Mouse (Mus musculus): ENCODE measurements around the gene Gcn1l1. TPM values are rescaled to one million over a fixed set of nuclear protein-coding genes. Genes with fewer than 3 reads are reported as not detected.

The Gcn1l1 gene
- polyA plus RNA-seq, 1 experiment from 2014 or later: 20.9 TPM

DNA sequence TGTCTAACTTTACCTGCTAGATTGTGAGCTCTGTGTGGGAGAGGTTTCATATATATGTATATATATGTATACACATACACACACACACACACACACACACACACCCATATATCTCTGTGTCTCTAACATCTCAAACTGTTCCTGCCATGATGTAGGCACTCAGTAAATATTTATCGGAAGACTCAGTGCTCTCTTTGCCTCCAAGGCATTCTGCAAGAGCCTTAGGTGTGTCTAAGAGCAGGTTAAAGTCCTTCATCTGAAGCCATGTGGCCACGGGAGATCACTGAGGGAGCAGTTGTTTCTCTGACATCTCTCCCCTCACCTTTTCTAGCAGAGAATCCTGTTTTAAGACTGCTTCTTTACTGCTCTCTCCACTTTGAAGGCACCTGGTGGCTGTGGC lies 26.5 kb downstream of the Gcn1l1 start:
- 93% methylated on average over 2 of the region's 2 CpGs for WGBS
- H3K27me3 ChIP-seq (ENCODE audit: control insufficient read depth, insufficient read depth, low read length): no peaks in the 10 kb centered on the region
- H3K27ac ChIP-seq (ENCODE audit: low read length): no peak overlapping the region
- ATAC-seq (replicated peaks; ENCODE audit: extremely low read depth, insufficient read depth, low FRiP score): no peak
- H3K36me3 ChIP-seq (ENCODE audit: control insufficient read depth, insufficient read depth): peaks cover 69% of the 10 kb centered on the region
- no peak overlapping the region for H3K4me2 ChIP-seq (ENCODE audit: low read depth, low read length)
- H3K9me3 ChIP-seq (replicated peaks; ENCODE audit: control insufficient read depth, low read length): no peaks in the 10 kb centered on the region
- no peak overlapping the region for H3K9ac ChIP-seq (ENCODE audit: low read length)
- peaks cover 2% of the 10 kb centered on the region; the same call in 1 of the 2 replicates for H3K4me1 ChIP-seq (ENCODE audit: control insufficient read depth, insufficient read depth, low read length)
- H3K4me3 ChIP-seq (ENCODE audit: low read length): no peak overlapping the region

- WGBS: 95% methylated on average over 6 of the region's 6 CpGs
- Histone ChIP-seq H3K9ac (ENCODE audit: low read length) (no peak overlapping the region), H3K27ac (ENCODE audit: low read length) (no peak overlapping the region), H3K4me3 (ENCODE audit: low read length) (no peak overlapping the region), H3K27me3 (ENCODE audit: control insufficient read depth, insufficient read depth, low read length) (no peaks in the 10 kb centered on the region), H3K9me3 (replicated peaks; ENCODE audit: control insufficient read depth, low read length) (no peaks in the 10 kb centered on the region), H3K4me1 (ENCODE audit: control insufficient read depth, insufficient read depth, low read length) (no peaks in the 10 kb centered on the region), H3K4me2 (ENCODE audit: low read depth, low read length) (no peak overlapping the region), H3K36me3 (ENCODE audit: control insufficient read depth, insufficient read depth) (peaks cover 63% of the 10 kb centered on the region)
- no peak for ATAC-seq (replicated peaks; ENCODE audit: extremely low read depth, insufficient read depth, low FRiP score)
These were observed 38.5 kb downstream of the Gcn1l1 start for GRCm38 (mm10) chr5:115603561-115603960.

GRCm38 (mm10) chr5:115611566-115611965 lies 46.5 kb downstream of the Gcn1l1 start:
- no peak overlapping the region for H3K4me2 ChIP-seq (ENCODE audit: low read depth, low read length)
- peaks cover 84% of the 10 kb centered on the region for H3K36me3 ChIP-seq (ENCODE audit: control insufficient read depth, insufficient read depth)
- H3K9me3 ChIP-seq (replicated peaks; ENCODE audit: control insufficient read depth, low read length): no peaks in the 10 kb centered on the region
- no peaks in the 10 kb centered on the region for H3K4me1 ChIP-seq (ENCODE audit: control insufficient read depth, insufficient read depth, low read length)
- H3K27me3 ChIP-seq (ENCODE audit: control insufficient read depth, insufficient read depth, low read length): no peaks in the 10 kb centered on the region
- no peak for ATAC-seq (replicated peaks; ENCODE audit: extremely low read depth, insufficient read depth, low FRiP score)
- no peak overlapping the region for H3K27ac ChIP-seq (ENCODE audit: low read length)
- 91% methylated on average over 11 of the region's 11 CpGs for WGBS
- no peak overlapping the region for H3K9ac ChIP-seq (ENCODE audit: low read length)
- H3K4me3 ChIP-seq (ENCODE audit: low read length): no peak overlapping the region

DNA sequence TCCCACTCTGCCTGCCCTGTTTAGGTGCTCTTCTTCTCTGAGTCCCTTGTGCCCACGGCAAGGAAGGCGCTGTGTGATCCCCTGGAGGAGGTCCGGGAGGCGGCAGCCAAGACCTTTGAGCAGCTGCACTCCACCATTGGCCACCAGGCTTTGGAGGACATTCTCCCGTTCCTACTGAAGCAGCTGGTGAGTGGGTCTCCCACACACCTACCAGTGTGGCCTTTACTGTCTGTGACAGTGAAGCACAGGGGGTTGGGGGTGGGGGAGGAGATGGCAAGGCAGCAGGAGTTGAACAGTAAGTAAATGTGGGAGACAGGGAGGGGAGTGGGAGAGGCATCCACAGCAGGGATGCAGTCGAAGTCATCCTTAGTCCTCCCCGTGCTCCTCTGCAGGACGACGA lies 48.3 kb downstream of the Gcn1l1 start:
- no peak overlapping the region for H3K4me2 ChIP-seq (ENCODE audit: low read depth, low read length)
- no peaks in the 10 kb centered on the region for H3K4me1 ChIP-seq (ENCODE audit: control insufficient read depth, insufficient read depth, low read length)
- H3K36me3 ChIP-seq (ENCODE audit: control insufficient read depth, insufficient read depth): peaks cover 90% of the 10 kb centered on the region
- H3K9me3 ChIP-seq (replicated peaks; ENCODE audit: control insufficient read depth, low read length): no peaks in the 10 kb centered on the region
- H3K4me3 ChIP-seq (ENCODE audit: low read length): no peak overlapping the region
- no peak for ATAC-seq (replicated peaks; ENCODE audit: extremely low read depth, insufficient read depth, low FRiP score)
- WGBS: 89% methylated on average over 9 of the region's 9 CpGs
- no peaks in the 10 kb centered on the region for H3K27me3 ChIP-seq (ENCODE audit: control insufficient read depth, insufficient read depth, low read length)
- no peak overlapping the region for H3K9ac ChIP-seq (ENCODE audit: low read length)
- H3K27ac ChIP-seq (ENCODE audit: low read length): no peak overlapping the region

GRCm38 (mm10) chr5:115614948-115615347 lies 49.9 kb downstream of the Gcn1l1 start:
- no peak overlapping the region for H3K9ac ChIP-seq (ENCODE audit: low read length)
- no peak overlapping the region for H3K27ac ChIP-seq (ENCODE audit: low read length)
- H3K4me2 ChIP-seq (ENCODE audit: low read depth, low read length): no peak overlapping the region
- 58% methylated on average over 7 of the region's 7 CpGs for WGBS
- ATAC-seq (replicated peaks; ENCODE audit: extremely low read depth, insufficient read depth, low FRiP score): peak; percentile 29; the same call in 1 of the 2 replicates
- no peak overlapping the region for H3K4me3 ChIP-seq (ENCODE audit: low read length)
- no peaks in the 10 kb centered on the region for H3K4me1 ChIP-seq (ENCODE audit: control insufficient read depth, insufficient read depth, low read length)
- H3K9me3 ChIP-seq (replicated peaks; ENCODE audit: control insufficient read depth, low read length): no peaks in the 10 kb centered on the region
- peaks cover 88% of the 10 kb centered on the region for H3K36me3 ChIP-seq (ENCODE audit: control insufficient read depth, insufficient read depth)
- no peaks in the 10 kb centered on the region for H3K27me3 ChIP-seq (ENCODE audit: control insufficient read depth, insufficient read depth, low read length)

DNA sequence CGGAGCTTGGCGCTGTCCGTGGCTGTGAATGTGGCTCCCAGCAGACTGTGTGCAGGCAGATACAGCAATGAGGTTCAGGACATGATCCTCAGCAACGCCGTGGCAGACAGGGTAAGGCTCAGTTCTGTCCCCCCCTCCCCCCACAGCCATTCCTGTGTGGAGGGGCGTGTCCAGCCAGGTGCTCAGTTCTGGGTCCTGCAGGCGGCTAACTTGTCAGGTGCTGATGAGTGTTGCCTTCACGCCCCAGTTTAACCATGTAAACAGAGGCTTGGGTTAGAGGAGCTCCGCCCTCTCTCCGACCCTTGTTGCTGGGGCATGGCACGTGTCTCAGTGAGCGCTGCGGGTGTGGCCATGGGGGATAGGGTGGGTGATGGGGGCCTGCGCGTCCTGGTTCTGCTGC lies 54.6 kb downstream of the Gcn1l1 start:
- Histone ChIP-seq H3K4me3 (ENCODE audit: low read length) (no peak overlapping the region), H3K27me3 (ENCODE audit: control insufficient read depth, insufficient read depth, low read length) (no peaks in the 10 kb centered on the region), H3K4me1 (ENCODE audit: control insufficient read depth, insufficient read depth, low read length) (no peaks in the 10 kb centered on the region), H3K4me2 (ENCODE audit: low read depth, low read length) (no peak overlapping the region), H3K27ac (ENCODE audit: low read length) (no peak overlapping the region), H3K9me3 (replicated peaks; ENCODE audit: control insufficient read depth, low read length) (no peaks in the 10 kb centered on the region), H3K9ac (ENCODE audit: low read length) (no peak overlapping the region), H3K36me3 (ENCODE audit: control insufficient read depth, insufficient read depth) (peaks cover 56% of the 10 kb centered on the region)
- no peak for ATAC-seq (replicated peaks; ENCODE audit: extremely low read depth, insufficient read depth, low FRiP score)
- WGBS: 89% methylated on average over 15 of the region's 15 CpGs

GRCm38 (mm10) chr5:115622686-115623085 lies 57.6 kb downstream of the Gcn1l1 start:
- Histone ChIP-seq H3K9ac (ENCODE audit: low read length) (no peak overlapping the region), H3K9me3 (replicated peaks; ENCODE audit: control insufficient read depth, low read length) (no peaks in the 10 kb centered on the region), H3K27ac (ENCODE audit: low read length) (no peak overlapping the region), H3K4me3 (ENCODE audit: low read length) (no peak overlapping the region), H3K4me1 (ENCODE audit: control insufficient read depth, insufficient read depth, low read length) (no peaks in the 10 kb centered on the region), H3K4me2 (ENCODE audit: low read depth, low read length) (no peak overlapping the region), H3K27me3 (ENCODE audit: control insufficient read depth, insufficient read depth, low read length) (no peaks in the 10 kb centered on the region), H3K36me3 (ENCODE audit: control insufficient read depth, insufficient read depth) (peaks cover 28% of the 10 kb centered on the region)
- 80% methylated on average over 7 of the region's 7 CpGs for WGBS
- no peak for ATAC-seq (replicated peaks; ENCODE audit: extremely low read depth, insufficient read depth, low FRiP score)

GRCm38 (mm10) chr5:115623694-115624440 lies 58.8 kb downstream of the Gcn1l1 start:
- Histone ChIP-seq H3K4me3 (ENCODE audit: low read length) (no peak overlapping the region), H3K4me2 (ENCODE audit: low read depth, low read length) (no peak overlapping the region), H3K4me1 (ENCODE audit: control insufficient read depth, insufficient read depth, low read length) (no peaks in the 10 kb centered on the region), H3K9me3 (replicated peaks; ENCODE audit: control insufficient read depth, low read length) (no peaks in the 10 kb centered on the region), H3K27ac (ENCODE audit: low read length) (no peak overlapping the region), H3K36me3 (ENCODE audit: control insufficient read depth, insufficient read depth) (peaks cover 21% of the 10 kb centered on the region; the same call in 1 of the 2 replicates), H3K9ac (ENCODE audit: low read length) (no peak overlapping the region), H3K27me3 (ENCODE audit: control insufficient read depth, insufficient read depth, low read length) (no peaks in the 10 kb centered on the region)
- no peak for ATAC-seq (replicated peaks; ENCODE audit: extremely low read depth, insufficient read depth, low FRiP score)
- WGBS: 79% methylated on average over 9 of the region's 9 CpGs

GRCm38 (mm10) chr5:115626237-115626886 lies 61.3 kb downstream of the Gcn1l1 start:
- Histone ChIP-seq H3K4me3 (ENCODE audit: low read length) (no peak overlapping the region), H3K36me3 (ENCODE audit: control insufficient read depth, insufficient read depth) (peaks cover 7% of the 10 kb centered on the region; the same call in 1 of the 2 replicates), H3K9ac (ENCODE audit: low read length) (no peak overlapping the region), H3K9me3 (replicated peaks; ENCODE audit: control insufficient read depth, low read length) (no peaks in the 10 kb centered on the region), H3K4me2 (ENCODE audit: low read depth, low read length) (no peak overlapping the region), H3K27me3 (ENCODE audit: control insufficient read depth, insufficient read depth, low read length) (no peaks in the 10 kb centered on the region), H3K4me1 (ENCODE audit: control insufficient read depth, insufficient read depth, low read length) (peaks cover 5% of the 10 kb centered on the region), H3K27ac (ENCODE audit: low read length) (no peak overlapping the region)
- no peak for ATAC-seq (replicated peaks; ENCODE audit: extremely low read depth, insufficient read depth, low FRiP score)
- WGBS: 75% methylated on average over 10 of the region's 10 CpGs
